Mouse (Mus musculus) heart, postnatal 0 days (tissue): ENCODE data around the gene Bhlhe23.

Source experiments
- CTCF ChIP-seq: IDR thresholded peaks from 2 replicates; pipeline ENCODE4 v1.5.1; 2016; ENCODE audit warnings: antibody characterized with exemption, control low read depth, low read depth
- EP300 ChIP-seq: IDR thresholded peaks from 2 replicates; pipeline ENCODE4 v1.6.1; 2016; ENCODE audit warnings: antibody characterized with exemption, low read depth

DNA sequence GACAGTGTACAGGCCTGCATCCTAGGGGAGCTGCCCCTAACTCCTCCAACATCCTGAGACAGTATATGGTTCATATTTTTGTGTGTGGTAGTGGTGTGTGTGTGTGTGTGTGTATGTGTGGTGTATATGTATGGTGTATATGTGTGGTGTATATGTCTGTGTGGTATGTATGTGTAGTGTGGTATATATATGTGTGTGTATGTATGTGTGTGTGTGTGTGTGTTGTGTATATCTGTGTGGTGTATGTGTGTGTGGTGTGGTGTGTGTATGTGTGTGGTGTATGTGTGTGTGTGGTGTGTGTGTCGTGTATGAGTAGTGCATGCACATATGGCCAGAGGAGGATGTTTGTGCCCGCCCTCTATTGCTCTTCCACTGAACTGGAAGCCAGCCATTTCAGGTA is 17.7 kb upstream of the Bhlhe23 start:
- TF ChIP-seq CTCF (no peak), EP300 (no peak)
